Mouse (Mus musculus): ENCODE data around the gene Rin3. TPM values are rescaled to one million over a fixed set of nuclear protein-coding genes. Genes with fewer than 3 reads are reported as not detected.

Rin3 gene
- polyA plus RNA-seq, 1 experiment from 2014 or later: 5.0 TPM

GRCm38 (mm10) chr12:102284618-102285159 is 1.8 kb downstream of the Rin3 start:
- Histone ChIP-seq H3K4me3 (ENCODE audit: low read depth, low read length) (no peak overlapping the region), H3K9me3 (ENCODE audit: control insufficient read depth, low read length) (no peaks in the 10 kb centered on the region), H3K4me2 (replicated peaks; ENCODE audit: low read depth, low read length) (no peak overlapping the region), H3K9ac (ENCODE audit: low read depth, low read length) (no peak overlapping the region), H3K27me3 (ENCODE audit: control insufficient read depth, insufficient read depth, low read length) (no peaks in the 10 kb centered on the region), H3K36me3 (ENCODE audit: control insufficient read depth, insufficient read depth, low read length) (no peaks in the 10 kb centered on the region), H3K27ac (ENCODE audit: low read depth, low read length) (no peak overlapping the region), H3K4me1 (replicated peaks; ENCODE audit: control insufficient read depth, insufficient read depth, low read length) (no peaks in the 10 kb centered on the region)
- ATAC-seq (ENCODE audit: low FRiP score) (no peak), DNase-seq (ENCODE audit: low spot score) (no peak)
- WGBS: 53% methylated on average over 3 of the region's 3 CpGs

- H3K4me2 ChIP-seq (replicated peaks; ENCODE audit: low read depth, low read length): no peak overlapping the region
- DNase-seq (ENCODE audit: low spot score) (no peak), ATAC-seq (ENCODE audit: low FRiP score) (no peak)
- 76% methylated on average over 6 of the region's 6 CpGs for WGBS
- H3K4me1 ChIP-seq (replicated peaks; ENCODE audit: control insufficient read depth, insufficient read depth, low read length): no peaks in the 10 kb centered on the region
- no peak overlapping the region for H3K9ac ChIP-seq (ENCODE audit: low read depth, low read length)
- no peaks in the 10 kb centered on the region for H3K36me3 ChIP-seq (ENCODE audit: control insufficient read depth, insufficient read depth, low read length)
- H3K27ac ChIP-seq (ENCODE audit: low read depth, low read length): no peak overlapping the region
- H3K4me3 ChIP-seq (ENCODE audit: low read depth, low read length): no peak overlapping the region
- no peaks in the 10 kb centered on the region for H3K27me3 ChIP-seq (ENCODE audit: control insufficient read depth, insufficient read depth, low read length)
- H3K9me3 ChIP-seq (ENCODE audit: control insufficient read depth, low read length): no peaks in the 10 kb centered on the region
Observed at GRCm38 (mm10) chr12:102285318-102285717, 2.5 kb downstream of the Rin3 start.

GRCm38 (mm10) chr12:102285779-102286178 is 2.9 kb downstream of the Rin3 start:
- Histone ChIP-seq H3K9me3 (ENCODE audit: control insufficient read depth, low read length) (no peaks in the 10 kb centered on the region), H3K9ac (ENCODE audit: low read depth, low read length) (no peak overlapping the region), H3K4me3 (ENCODE audit: low read depth, low read length) (no peak overlapping the region), H3K4me1 (replicated peaks; ENCODE audit: control insufficient read depth, insufficient read depth, low read length) (no peaks in the 10 kb centered on the region), H3K36me3 (ENCODE audit: control insufficient read depth, insufficient read depth, low read length) (no peaks in the 10 kb centered on the region), H3K27ac (ENCODE audit: low read depth, low read length) (no peak overlapping the region), H3K27me3 (ENCODE audit: control insufficient read depth, insufficient read depth, low read length) (no peaks in the 10 kb centered on the region), H3K4me2 (replicated peaks; ENCODE audit: low read depth, low read length) (no peak overlapping the region)
- DNase-seq (ENCODE audit: low spot score): no peak
- ATAC-seq (ENCODE audit: low FRiP score): no peak
- 80% methylated on average over 5 of the region's 5 CpGs for WGBS

- no peak overlapping the region for H3K4me2 ChIP-seq (replicated peaks; ENCODE audit: low read depth, low read length)
- H3K27me3 ChIP-seq (ENCODE audit: control insufficient read depth, insufficient read depth, low read length): no peaks in the 10 kb centered on the region
- no peak overlapping the region for H3K27ac ChIP-seq (ENCODE audit: low read depth, low read length)
- H3K36me3 ChIP-seq (ENCODE audit: control insufficient read depth, insufficient read depth, low read length): no peaks in the 10 kb centered on the region
- WGBS: 67% methylated on average over 10 of the region's 10 CpGs
- no peak overlapping the region for H3K9ac ChIP-seq (ENCODE audit: low read depth, low read length)
- H3K9me3 ChIP-seq (ENCODE audit: control insufficient read depth, low read length): no peaks in the 10 kb centered on the region
- no peaks in the 10 kb centered on the region for H3K4me1 ChIP-seq (replicated peaks; ENCODE audit: control insufficient read depth, insufficient read depth, low read length)
- DNase-seq (ENCODE audit: low spot score): no peak
- ATAC-seq (ENCODE audit: low FRiP score): no peak
- no peak overlapping the region for H3K4me3 ChIP-seq (ENCODE audit: low read depth, low read length)
Observed at GRCm38 (mm10) chr12:102286681-102287414, 4.0 kb downstream of the Rin3 start.

GRCm38 (mm10) chr12:102287904-102288602 is 5.2 kb downstream of the Rin3 start:
- H3K27ac ChIP-seq (ENCODE audit: low read depth, low read length): no peak overlapping the region
- H3K4me1 ChIP-seq (replicated peaks; ENCODE audit: control insufficient read depth, insufficient read depth, low read length): no peaks in the 10 kb centered on the region
- H3K4me2 ChIP-seq (replicated peaks; ENCODE audit: low read depth, low read length): no peak overlapping the region
- H3K36me3 ChIP-seq (ENCODE audit: control insufficient read depth, insufficient read depth, low read length): no peaks in the 10 kb centered on the region
- WGBS: 83% methylated on average over 6 of the region's 6 CpGs
- no peak overlapping the region for H3K4me3 ChIP-seq (ENCODE audit: low read depth, low read length)
- no peak for ATAC-seq (ENCODE audit: low FRiP score)
- no peaks in the 10 kb centered on the region for H3K9me3 ChIP-seq (ENCODE audit: control insufficient read depth, low read length)
- no peak for DNase-seq (ENCODE audit: low spot score)
- H3K27me3 ChIP-seq (ENCODE audit: control insufficient read depth, insufficient read depth, low read length): no peaks in the 10 kb centered on the region
- no peak overlapping the region for H3K9ac ChIP-seq (ENCODE audit: low read depth, low read length)

- DNase-seq (ENCODE audit: low spot score): no peak
- H3K4me1 ChIP-seq (replicated peaks; ENCODE audit: control insufficient read depth, insufficient read depth, low read length): no peaks in the 10 kb centered on the region
- no peaks in the 10 kb centered on the region for H3K27me3 ChIP-seq (ENCODE audit: control insufficient read depth, insufficient read depth, low read length)
- H3K4me2 ChIP-seq (replicated peaks; ENCODE audit: low read depth, low read length): no peak overlapping the region
- no peak overlapping the region for H3K4me3 ChIP-seq (ENCODE audit: low read depth, low read length)
- H3K9ac ChIP-seq (ENCODE audit: low read depth, low read length): no peak overlapping the region
- ATAC-seq (ENCODE audit: low FRiP score): no peak
- H3K9me3 ChIP-seq (ENCODE audit: control insufficient read depth, low read length): no peaks in the 10 kb centered on the region
- H3K27ac ChIP-seq (ENCODE audit: low read depth, low read length): no peak overlapping the region
- no peaks in the 10 kb centered on the region for H3K36me3 ChIP-seq (ENCODE audit: control insufficient read depth, insufficient read depth, low read length)
- WGBS: 32% methylated on average over 2 of the region's 2 CpGs
Observed at GRCm38 (mm10) chr12:102288846-102289245, 6.0 kb downstream of the Rin3 start.

GRCm38 (mm10) chr12:102289568-102289967 is 6.7 kb downstream of the Rin3 start:
- Histone ChIP-seq H3K9ac (ENCODE audit: low read depth, low read length) (no peak overlapping the region), H3K27me3 (ENCODE audit: control insufficient read depth, insufficient read depth, low read length) (no peaks in the 10 kb centered on the region), H3K4me3 (ENCODE audit: low read depth, low read length) (no peak overlapping the region), H3K4me1 (replicated peaks; ENCODE audit: control insufficient read depth, insufficient read depth, low read length) (no peaks in the 10 kb centered on the region), H3K27ac (ENCODE audit: low read depth, low read length) (no peak overlapping the region), H3K9me3 (ENCODE audit: control insufficient read depth, low read length) (no peaks in the 10 kb centered on the region), H3K36me3 (ENCODE audit: control insufficient read depth, insufficient read depth, low read length) (no peaks in the 10 kb centered on the region), H3K4me2 (replicated peaks; ENCODE audit: low read depth, low read length) (no peak overlapping the region)
- 86% methylated on average over 1 of the region's 1 CpGs for WGBS
- ATAC-seq (ENCODE audit: low FRiP score): no peak
- DNase-seq (ENCODE audit: low spot score): no peak

- ATAC-seq (ENCODE audit: low FRiP score) (no peak), DNase-seq (ENCODE audit: low spot score) (no peak)
- no peak overlapping the region for H3K9ac ChIP-seq (ENCODE audit: low read depth, low read length)
- H3K4me1 ChIP-seq (replicated peaks; ENCODE audit: control insufficient read depth, insufficient read depth, low read length): no peaks in the 10 kb centered on the region
- no peak overlapping the region for H3K27ac ChIP-seq (ENCODE audit: low read depth, low read length)
- H3K9me3 ChIP-seq (ENCODE audit: control insufficient read depth, low read length): no peaks in the 10 kb centered on the region
- no peak overlapping the region for H3K4me3 ChIP-seq (ENCODE audit: low read depth, low read length)
- 90% methylated on average over 2 of the region's 2 CpGs for WGBS
- H3K27me3 ChIP-seq (ENCODE audit: control insufficient read depth, insufficient read depth, low read length): no peaks in the 10 kb centered on the region
- no peak overlapping the region for H3K4me2 ChIP-seq (replicated peaks; ENCODE audit: low read depth, low read length)
- H3K36me3 ChIP-seq (ENCODE audit: control insufficient read depth, insufficient read depth, low read length): no peaks in the 10 kb centered on the region
Observed at GRCm38 (mm10) chr12:102290662-102291061, 7.8 kb downstream of the Rin3 start.

GRCm38 (mm10) chr12:102291686-102292085 is 8.8 kb downstream of the Rin3 start:
- Histone ChIP-seq H3K27me3 (ENCODE audit: control insufficient read depth, insufficient read depth, low read length) (no peaks in the 10 kb centered on the region), H3K4me2 (replicated peaks; ENCODE audit: low read depth, low read length) (no peak overlapping the region), H3K9ac (ENCODE audit: low read depth, low read length) (no peak overlapping the region), H3K4me1 (replicated peaks; ENCODE audit: control insufficient read depth, insufficient read depth, low read length) (no peaks in the 10 kb centered on the region), H3K4me3 (ENCODE audit: low read depth, low read length) (no peak overlapping the region), H3K36me3 (ENCODE audit: control insufficient read depth, insufficient read depth, low read length) (no peaks in the 10 kb centered on the region), H3K27ac (ENCODE audit: low read depth, low read length) (no peak overlapping the region), H3K9me3 (ENCODE audit: control insufficient read depth, low read length) (no peaks in the 10 kb centered on the region)
- no peak for ATAC-seq (ENCODE audit: low FRiP score)
- WGBS: 46% methylated on average over 6 of the region's 6 CpGs
- DNase-seq (ENCODE audit: low spot score): no peak

Measured in hindbrain, embryonic 11.5 days (tissue).